Mouse (Mus musculus): ENCODE data around the gene Tubd1. TPM values are rescaled to one million over a fixed set of nuclear protein-coding genes. Genes with fewer than 3 reads are reported as not detected.

The Tubd1 gene
- polyA plus RNA-seq, 2 experiments, result 7.1 to 10.5 TPM

DNA sequence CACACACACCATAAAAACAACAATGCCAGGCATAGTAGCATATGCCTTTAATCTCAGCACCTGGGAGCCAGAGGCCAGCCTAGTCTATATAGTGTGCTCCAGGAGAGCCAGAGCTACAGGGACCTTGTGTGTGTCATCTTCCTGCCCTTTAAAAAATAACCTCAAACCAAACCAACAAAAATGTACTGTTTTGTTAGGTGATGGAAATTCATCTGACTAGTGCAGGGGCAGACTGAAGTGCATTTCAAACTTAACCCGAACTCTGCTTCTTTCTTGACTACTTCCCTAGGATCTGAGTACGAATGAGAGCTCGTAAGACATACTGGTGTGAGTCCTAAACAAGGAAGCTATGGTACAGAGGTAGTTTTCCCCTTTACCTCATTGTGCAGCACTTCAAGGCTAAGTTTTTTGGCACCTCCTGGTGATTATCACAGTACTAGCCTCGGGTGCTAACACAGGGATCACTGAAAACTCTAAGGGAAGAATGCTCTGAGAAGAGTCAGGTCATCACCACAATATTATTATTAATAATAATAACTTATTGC is 46.6 kb downstream of the Tubd1 start:
- Histone ChIP-seq H3K4me1 (ENCODE audit: control insufficient read depth, insufficient read depth, low read length) (peaks cover 15% of the 10 kb centered on the region), H3K36me3 (ENCODE audit: control insufficient read depth, insufficient read depth, low read length) (0 out of 2 replicates have a peak, but pooled peaks cover 3% of the 10 kb centered on the region), H3K9ac (ENCODE audit: low read depth, low read length, severe bottlenecking) (no peak overlapping the region), H3K4me2 (replicated peaks; ENCODE audit: low read depth, low read length, severe bottlenecking) (no peak overlapping the region), H3K4me3 (replicated peaks; ENCODE audit: low read length) (no peak overlapping the region), H3K27ac (replicated peaks; ENCODE audit: low read depth, low read length) (no peak overlapping the region), H3K9me3 (ENCODE audit: control insufficient read depth, low read length) (no peaks in the 10 kb centered on the region), H3K27me3 (ENCODE audit: control insufficient read depth, insufficient read depth, low read length) (no peaks in the 10 kb centered on the region)
- no peak for TF ChIP-seq POLR2A (IDR thresholded peaks at IDR 0.05; ENCODE audit: borderline replicate concordance, extremely low read depth, insufficient read depth, insufficient read length)
- WGBS, result 80% methylated on average over 4 of the region's 4 CpGs
- ATAC-seq (ENCODE audit: low FRiP score, low read depth) (no peak), DNase-seq (ENCODE audit: low spot score) (no peak)

DNA sequence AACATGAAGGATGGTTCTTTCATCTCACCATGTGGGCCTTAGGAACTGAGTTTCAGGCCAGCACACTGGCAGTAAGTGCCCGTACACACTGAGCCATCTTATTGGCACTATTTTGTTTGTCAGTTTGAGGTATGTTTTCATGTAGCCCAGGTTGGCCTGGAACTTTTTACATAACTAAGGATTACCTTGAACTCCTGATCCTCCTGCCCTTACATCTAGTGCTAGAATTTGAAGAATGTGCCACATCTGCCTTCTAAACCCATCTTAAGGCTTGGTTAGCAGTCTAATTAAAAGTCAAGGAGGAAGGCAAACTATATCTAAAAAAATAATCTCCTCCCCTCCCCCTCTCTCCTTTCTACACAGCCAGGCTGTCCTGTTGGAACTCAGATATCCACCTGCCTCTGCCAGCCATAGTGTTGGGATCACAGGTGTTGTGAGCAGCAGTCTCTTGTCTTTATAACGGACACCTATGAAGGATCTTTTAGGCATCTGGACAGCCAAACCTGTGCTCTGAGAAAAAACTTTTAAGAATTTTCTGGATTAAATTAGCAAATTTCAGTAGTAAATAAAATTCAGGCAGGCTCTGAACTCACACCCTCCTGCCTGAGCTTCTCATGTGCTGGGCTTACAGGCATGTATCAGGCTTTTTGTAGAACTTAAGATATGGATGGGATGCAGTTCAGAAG is 47.3 kb downstream of the Tubd1 start:
- ATAC-seq (ENCODE audit: low FRiP score, low read depth) (no peak), DNase-seq (ENCODE audit: low spot score) (no peak)
- H3K36me3 ChIP-seq (ENCODE audit: control insufficient read depth, insufficient read depth, low read length), result 0 out of 2 replicates have a peak, but pooled peaks cover 3% of the 10 kb centered on the region

DNA sequence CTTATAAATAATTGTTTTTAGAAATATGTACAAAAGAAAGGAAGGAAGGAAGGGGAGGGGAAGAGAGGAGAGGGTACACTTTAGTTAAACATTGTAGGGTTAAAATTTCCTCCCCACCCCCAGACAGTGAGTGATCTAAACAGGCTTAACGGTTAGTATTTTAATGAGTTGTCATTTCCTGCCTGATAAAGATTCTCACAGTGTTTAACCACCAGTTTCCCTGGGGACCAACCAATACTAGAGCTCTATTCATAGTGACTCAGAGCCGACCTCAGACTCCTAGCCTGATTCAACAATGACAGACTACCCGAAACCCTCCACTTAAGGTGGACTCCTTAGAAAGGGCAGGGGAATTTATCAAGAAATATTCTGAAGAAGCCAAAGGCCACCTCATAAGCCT is 48.2 kb downstream of the Tubd1 start:
- Histone ChIP-seq H3K27ac (replicated peaks; ENCODE audit: low read depth, low read length) (no peak overlapping the region), H3K4me3 (replicated peaks; ENCODE audit: low read length) (no peak overlapping the region), H3K9me3 (ENCODE audit: control insufficient read depth, low read length) (no peaks in the 10 kb centered on the region), H3K9ac (ENCODE audit: low read depth, low read length, severe bottlenecking) (no peak overlapping the region), H3K27me3 (ENCODE audit: control insufficient read depth, insufficient read depth, low read length) (no peaks in the 10 kb centered on the region), H3K4me2 (replicated peaks; ENCODE audit: low read depth, low read length, severe bottlenecking) (no peak overlapping the region), H3K36me3 (ENCODE audit: control insufficient read depth, insufficient read depth, low read length) (0 out of 2 replicates have a peak, but pooled peaks cover 3% of the 10 kb centered on the region), H3K4me1 (ENCODE audit: control insufficient read depth, insufficient read depth, low read length) (peaks cover 1% of the 10 kb centered on the region; the same call in 1 of the 2 replicates)
- DNase-seq (ENCODE audit: low spot score) (peak; percentile 37), ATAC-seq (ENCODE audit: low FRiP score, low read depth) (no peak)
- TF ChIP-seq POLR2A (IDR thresholded peaks at IDR 0.05; ENCODE audit: borderline replicate concordance, extremely low read depth, insufficient read depth, insufficient read length), result no peak
- 25% methylated on average over 3 of the region's 3 CpGs for WGBS

More for the DNA sequence above, 47.3 kb downstream of the Tubd1 start:
- H3K4me3 ChIP-seq (replicated peaks; ENCODE audit: low read length), result no peak overlapping the region
- 82% methylated on average over 2 of the region's 2 CpGs for WGBS
- H3K27ac ChIP-seq (replicated peaks; ENCODE audit: low read depth, low read length), result no peak overlapping the region
- TF ChIP-seq POLR2A (IDR thresholded peaks at IDR 0.05; ENCODE audit: borderline replicate concordance, extremely low read depth, insufficient read depth, insufficient read length), result no peak
- no peak overlapping the region for H3K4me2 ChIP-seq (replicated peaks; ENCODE audit: low read depth, low read length, severe bottlenecking)
- no peaks in the 10 kb centered on the region for H3K27me3 ChIP-seq (ENCODE audit: control insufficient read depth, insufficient read depth, low read length)
- H3K4me1 ChIP-seq (ENCODE audit: control insufficient read depth, insufficient read depth, low read length), result peaks cover 10% of the 10 kb centered on the region
- H3K9ac ChIP-seq (ENCODE audit: low read depth, low read length, severe bottlenecking), result no peak overlapping the region
- no peaks in the 10 kb centered on the region for H3K9me3 ChIP-seq (ENCODE audit: control insufficient read depth, low read length)

DNA sequence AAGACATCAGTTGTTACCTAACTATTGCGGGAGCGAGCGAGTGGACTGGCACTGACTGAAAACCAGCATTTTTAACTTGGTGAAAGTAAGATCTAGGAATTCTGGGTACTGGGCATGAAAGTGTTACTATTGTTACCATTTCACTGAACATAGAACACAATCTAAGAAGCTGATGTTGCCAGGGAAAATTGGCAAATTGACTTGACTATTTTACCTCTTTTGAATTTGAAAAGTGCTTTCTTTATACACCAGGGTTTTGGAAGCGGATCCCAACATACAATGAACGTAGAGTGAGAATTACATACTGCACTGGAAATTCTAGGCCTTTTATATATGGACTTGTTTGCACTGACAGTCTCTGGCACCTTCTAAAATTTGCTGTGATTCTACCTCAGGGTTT is 48.7 kb downstream of the Tubd1 start:
- 93% methylated on average over 5 of the region's 5 CpGs for WGBS
- no peak for TF ChIP-seq POLR2A (IDR thresholded peaks at IDR 0.05; ENCODE audit: borderline replicate concordance, extremely low read depth, insufficient read depth, insufficient read length)
- H3K4me3 ChIP-seq (replicated peaks; ENCODE audit: low read length), result no peak overlapping the region
- no peaks in the 10 kb centered on the region for H3K27me3 ChIP-seq (ENCODE audit: control insufficient read depth, insufficient read depth, low read length)
- no peak overlapping the region for H3K27ac ChIP-seq (replicated peaks; ENCODE audit: low read depth, low read length)
- DNase-seq (ENCODE audit: low spot score), result no peak
- H3K36me3 ChIP-seq (ENCODE audit: control insufficient read depth, insufficient read depth, low read length), result 0 out of 2 replicates have a peak, but pooled peaks cover 3% of the 10 kb centered on the region
- no peak overlapping the region for H3K4me2 ChIP-seq (replicated peaks; ENCODE audit: low read depth, low read length, severe bottlenecking)
- ATAC-seq (ENCODE audit: low FRiP score, low read depth), result no peak
- no peak overlapping the region for H3K9ac ChIP-seq (ENCODE audit: low read depth, low read length, severe bottlenecking)
- no peaks in the 10 kb centered on the region for H3K4me1 ChIP-seq (ENCODE audit: control insufficient read depth, insufficient read depth, low read length)
- H3K9me3 ChIP-seq (ENCODE audit: control insufficient read depth, low read length), result no peaks in the 10 kb centered on the region

DNA sequence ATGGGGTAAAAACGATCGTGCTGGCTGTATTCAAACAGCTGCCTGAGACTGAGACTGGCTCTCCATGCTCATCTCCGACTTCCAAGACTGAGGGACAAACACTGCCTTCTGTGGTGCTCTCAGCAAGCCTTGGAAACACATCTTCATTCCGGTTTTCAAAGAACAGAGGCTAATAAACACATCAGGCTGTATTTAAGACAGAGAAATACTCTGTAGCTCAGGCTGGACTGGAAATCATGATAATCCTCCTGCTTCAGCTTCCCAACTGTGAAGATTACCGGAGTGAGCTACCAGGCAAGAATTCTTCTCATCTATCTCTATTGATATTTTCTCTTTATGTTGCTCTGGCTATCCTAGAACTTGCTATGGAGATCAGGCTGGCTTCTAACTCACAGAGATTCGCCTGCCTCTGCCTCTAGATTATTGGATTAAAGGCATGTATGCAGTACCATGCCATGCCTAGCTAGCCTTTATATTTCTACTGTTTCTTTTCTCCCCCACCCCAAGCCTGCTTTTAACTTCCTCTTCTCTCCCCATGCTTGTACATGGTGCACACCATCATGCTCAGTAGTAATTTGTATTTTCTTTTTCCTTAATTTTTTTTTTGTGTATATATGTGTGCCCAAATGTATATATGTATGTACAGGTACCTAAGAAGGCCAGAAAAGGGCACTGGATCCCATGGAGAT is 49.5 kb downstream of the Tubd1 start:
- H3K36me3 ChIP-seq (ENCODE audit: control insufficient read depth, insufficient read depth, low read length), result 0 out of 2 replicates have a peak, but pooled peaks cover 3% of the 10 kb centered on the region
- H3K9ac ChIP-seq (ENCODE audit: low read depth, low read length, severe bottlenecking), result no peak overlapping the region
- H3K4me3 ChIP-seq (replicated peaks; ENCODE audit: low read length), result no peak overlapping the region
- TF ChIP-seq POLR2A (IDR thresholded peaks at IDR 0.05; ENCODE audit: borderline replicate concordance, extremely low read depth, insufficient read depth, insufficient read length), result no peak
- H3K27me3 ChIP-seq (ENCODE audit: control insufficient read depth, insufficient read depth, low read length), result no peaks in the 10 kb centered on the region
- H3K9me3 ChIP-seq (ENCODE audit: control insufficient read depth, low read length), result no peaks in the 10 kb centered on the region
- ATAC-seq (ENCODE audit: low FRiP score, low read depth), result no peak
- H3K27ac ChIP-seq (replicated peaks; ENCODE audit: low read depth, low read length), result no peak overlapping the region
- no peak for DNase-seq (ENCODE audit: low spot score)
- 79% methylated on average over 6 of the region's 6 CpGs for WGBS
- H3K4me1 ChIP-seq (ENCODE audit: control insufficient read depth, insufficient read depth, low read length), result no peaks in the 10 kb centered on the region
- no peak overlapping the region for H3K4me2 ChIP-seq (replicated peaks; ENCODE audit: low read depth, low read length, severe bottlenecking)
